Comparison of ENCODE assay signal across 9 mouse cellular contexts in the genomic region with DNA sequence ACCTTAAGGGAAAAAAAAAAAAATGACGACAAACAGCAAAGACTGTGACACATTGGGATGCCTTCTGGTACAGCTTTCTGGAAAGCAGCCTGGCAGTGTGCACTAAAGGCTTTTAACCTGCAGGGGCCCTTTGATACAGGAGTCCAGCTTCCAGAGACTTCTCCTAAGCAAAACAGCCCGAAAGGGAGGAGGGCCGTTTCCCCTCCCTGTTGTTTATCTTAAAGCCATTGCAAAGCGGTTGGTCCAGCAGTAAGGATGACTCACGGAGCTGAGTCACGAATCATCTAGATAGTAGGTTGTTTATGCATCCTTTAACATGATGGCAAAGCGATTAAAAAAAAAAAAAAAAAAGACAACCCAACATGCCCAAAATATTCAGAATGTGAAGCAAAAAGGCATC.
DNase-seq lines count a peak whose midpoint lies in the region; ATAC-seq lines count a peak whose summit lies in the region.
"Had no signal": no experiment of that assay in that cellular context is flagged by ENCODE, and none has a peak within 500 bp of the region (broad histone marks: within the 10 kb centered on the region; RNA-seq: fewer than 3 reads in every experiment).

No protein-coding gene starts in this region.

- no peak overlapping the region for H3K9ac ChIP-seq in liver, embryonic 12.5 days

- ATAC-seq in liver, embryonic 12.5 days: peak; percentile 91

- H3K4me3 ChIP-seq in liver, embryonic 12.5 days: no peak overlapping the region
- H3K4me3 ChIP-seq in forebrain, embryonic 10.5 days: no peak overlapping the region

- no peaks in the 10 kb centered on the region for H3K36me3 ChIP-seq in liver, embryonic 12.5 days
- no peaks in the 10 kb centered on the region for H3K36me3 ChIP-seq in forebrain, embryonic 10.5 days (replicated peaks)

- H3K27ac ChIP-seq in liver, embryonic 12.5 days: peak overlapping the region; percentile 72
- H3K27ac ChIP-seq in forebrain, embryonic 10.5 days: no peak overlapping the region

- no peaks in the 10 kb centered on the region for H3K27me3 ChIP-seq in liver, embryonic 12.5 days (replicated peaks)
- H3K27me3 ChIP-seq in forebrain, embryonic 10.5 days (ENCODE audit: poor library complexity, severe bottlenecking): no peaks in the 10 kb centered on the region

- WGBS in liver, embryonic 12.5 days (ENCODE audit: insufficient replicate concordance): 13% methylated on average over 7 of the region's 7 CpGs
- 79% methylated on average over 7 of the region's 7 CpGs for WGBS in forebrain, embryonic 10.5 days

- peaks cover 47% of the 10 kb centered on the region for H3K4me1 ChIP-seq in liver, embryonic 12.5 days
- H3K4me1 ChIP-seq in forebrain, embryonic 10.5 days: no peaks in the 10 kb centered on the region

- peak; percentile 23 to 39 for DNase-seq in frontal cortex, adult 2 months (ENCODE audit: extremely low spot score in 1 of 2, low spot score in 1 of 2)
- no peak for DNase-seq in frontal cortex, postnatal 10 days (ENCODE audit: low spot score in 2 of 2)
- DNase-seq in urinary bladder, postnatal 25 days (ENCODE audit: low spot score): peak; percentile 23
- DNase-seq in urinary bladder, adult 2 months (ENCODE audit: low spot score): no peak
- no peak for DNase-seq in thymus, postnatal 14 days
- no peak for DNase-seq in forebrain, embryonic 10.5 days (ENCODE audit: extremely low spot score, low spot score)
- DNase-seq in thymus, postnatal 4 days: no peak
- DNase-seq: cerebellum, adult 9-10 months had no signal

- peak overlapping the region; percentile 29; the same call in 1 of the 2 replicates for H3K4me2 ChIP-seq in liver, embryonic 12.5 days

- H3K9me3 ChIP-seq in liver, embryonic 12.5 days (replicated peaks): no peaks in the 10 kb centered on the region
- H3K9me3 ChIP-seq in forebrain, embryonic 10.5 days: no peaks in the 10 kb centered on the region

Comparison
In these comparisons a context has a peak if more than half of its experiments do, and no peak if none do; other contexts are left out.
1. DNase-seq: peak in frontal cortex, adult 2 months (2 of 2) and urinary bladder, postnatal 25 days (single experiment); none in frontal cortex, postnatal 10 days (0 of 2), urinary bladder, adult 2 months (single experiment), thymus, postnatal 14 days (single experiment), forebrain, embryonic 10.5 days (single experiment) and thymus, postnatal 4 days (single experiment).